Mouse (Mus musculus) myocyte (in vitro differentiated cells): ENCODE measurements around the gene Hist2h4. TPM values are rescaled to one million over a fixed set of nuclear protein-coding genes. Genes with fewer than 3 reads are reported as not detected.

Experiments used
- H3K27me3 ChIP-seq: one replicate; pipeline ENCODE4 v1.6.1; 2011; ENCODE audit not compliant: control insufficient read depth, insufficient read depth, insufficient read length
- H3K36me3 ChIP-seq: one replicate; pipeline ENCODE4 v1.6.1; 2011; ENCODE audit not compliant: control insufficient read depth, insufficient read depth
- H3K4me2 ChIP-seq: one replicate; pipeline ENCODE4 v1.6.1; 2011; ENCODE audit warnings: low read depth, control low read depth
- H3K4me3 ChIP-seq: one replicate; pipeline ENCODE4 v1.5.1; 2011; ENCODE audit warnings: mild to moderate bottlenecking, control low read depth, moderate library complexity
- H3K79me2 ChIP-seq: one replicate; pipeline ENCODE4 v1.6.1; 2011; ENCODE audit not compliant: control insufficient read depth, insufficient read depth
- H3ac ChIP-seq: one replicate; pipeline ENCODE4 v1.6.1; 2011; ENCODE audit not compliant: control insufficient read depth, insufficient read length
- CEBPB ChIP-seq: IDR thresholded peaks from 2 replicates; pipeline ENCODE4 v1.6.1; 2011; ENCODE audit warnings: mild to moderate bottlenecking, moderate library complexity; ENCODE audit not compliant: poor library complexity, insufficient read depth, severe bottlenecking
- E2F4 ChIP-seq: IDR thresholded peaks from one replicate; pipeline ENCODE4 v1.6.1; 2011; ENCODE audit warnings: mild to moderate bottlenecking, control low read depth, moderate library complexity; ENCODE audit not compliant: insufficient read depth
- MAX ChIP-seq: IDR thresholded peaks from one replicate; pipeline ENCODE4 v1.6.1; 2011; ENCODE audit warnings: low read depth, mild to moderate bottlenecking, control low read depth
- MYOD1 ChIP-seq, 3 experiments: IDR thresholded peaks; one replicate each; pipeline ENCODE4 v1.6.1; 2011; ENCODE audit warnings: control low read depth in 2 of 3, low read depth in 2 of 3, mild to moderate bottlenecking in 2 of 3, moderate library complexity in 1 of 3; ENCODE audit not compliant: insufficient read length in 2 of 3, control insufficient read depth in 1 of 3
- MYOG ChIP-seq, 3 experiments: IDR thresholded peaks; one replicate each; pipeline ENCODE4 v1.6.1; 2011; ENCODE audit warnings: control low read depth in 2 of 3, low read depth in 2 of 3, mild to moderate bottlenecking in 2 of 3; ENCODE audit not compliant: insufficient read length in 2 of 3, control insufficient read depth in 1 of 3, insufficient read depth in 1 of 3
- POLR2A ChIP-seq: IDR thresholded peaks from one replicate; pipeline ENCODE4 v1.6.1; 2011; ENCODE audit warnings: low read depth, mild to moderate bottlenecking, control low read depth, moderate library complexity; ENCODE audit not compliant: insufficient read length
- POLR2AphosphoS2 ChIP-seq: IDR thresholded peaks from one replicate; pipeline ENCODE4 v1.6.1; 2011; ENCODE audit warnings: low read depth, control low read depth; ENCODE audit not compliant: insufficient read length
- REST ChIP-seq: IDR thresholded peaks from one replicate; pipeline ENCODE4 v1.6.1; 2011; ENCODE audit warnings: mild to moderate bottlenecking, control low read depth, moderate library complexity; ENCODE audit not compliant: insufficient read depth, insufficient read length
- SRF ChIP-seq: IDR thresholded peaks from one replicate; pipeline ENCODE4 v1.6.1; 2011; ENCODE audit warnings: low read depth; ENCODE audit not compliant: control insufficient read depth, insufficient read length
- TCF12 ChIP-seq: IDR thresholded peaks from one replicate; pipeline ENCODE4 v1.6.1; 2011; ENCODE audit warnings: mild to moderate bottlenecking, control low read depth; ENCODE audit not compliant: poor library complexity, insufficient read depth, severe bottlenecking
- TCF3 ChIP-seq: IDR thresholded peaks from one replicate; pipeline ENCODE4 v1.6.1; 2011; ENCODE audit warnings: low read depth, control low read depth; ENCODE audit not compliant: insufficient read length
- USF1 ChIP-seq: IDR thresholded peaks from one replicate; pipeline ENCODE4 v1.6.1; 2011; ENCODE audit warnings: low read depth, mild to moderate bottlenecking, control low read depth, moderate library complexity
- polyA plus RNA-seq: library from polyadenylated mRNA; unstranded; fragments of >200 nt; fragmentation: generic; extraction: Trizol; gene quantifications from one replicate; pipeline ENCODE4 v1.2.1, GENCODE M21; 2012; ENCODE audit warnings: missing spikeins

The Hist2h4 gene
- polyA plus RNA-seq, 1 experiment = 1.1 TPM

DNA sequence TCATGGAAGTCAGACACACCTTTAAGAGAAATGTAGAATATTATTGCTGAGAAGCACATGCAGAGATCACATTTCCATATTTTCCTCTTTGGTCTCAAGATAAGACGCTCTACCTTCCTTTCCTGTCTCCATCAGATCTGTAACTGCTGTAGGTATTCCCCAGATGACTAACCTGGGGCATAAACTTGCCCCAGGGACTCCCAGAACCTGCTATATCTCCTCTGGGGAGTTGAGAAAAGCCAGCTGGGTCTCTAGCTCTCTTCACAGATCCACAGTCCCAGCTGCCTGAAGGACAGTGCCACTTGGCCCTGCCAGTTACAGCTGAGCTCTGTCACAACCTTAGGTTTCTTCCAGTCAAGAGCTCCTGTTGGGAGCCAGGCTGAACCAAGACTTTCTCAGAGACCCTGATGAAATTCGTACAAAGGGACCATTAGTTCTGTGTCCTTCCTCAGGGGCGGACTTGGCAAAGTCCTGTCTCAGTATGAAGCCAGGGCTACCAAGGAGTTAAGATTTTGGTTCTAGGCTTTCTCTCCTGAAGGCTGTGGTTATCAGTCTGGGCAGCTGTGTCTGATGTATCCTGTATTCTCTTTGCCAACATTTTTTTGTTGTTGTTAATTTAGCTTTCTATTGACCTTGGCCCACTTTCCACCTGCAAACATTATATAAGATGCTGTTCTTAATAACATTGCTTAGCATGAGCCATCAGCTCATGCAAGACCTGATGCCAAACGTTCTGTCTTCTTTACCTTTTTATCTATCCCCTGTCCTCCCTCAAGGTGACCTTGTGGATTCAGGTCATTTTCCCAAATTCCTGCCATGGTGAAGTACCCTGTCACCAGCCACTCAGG, 32.0 kb downstream of the Hist2h4 start:
- H3K27me3 ChIP-seq = no peaks in the 10 kb centered on the region

DNA sequence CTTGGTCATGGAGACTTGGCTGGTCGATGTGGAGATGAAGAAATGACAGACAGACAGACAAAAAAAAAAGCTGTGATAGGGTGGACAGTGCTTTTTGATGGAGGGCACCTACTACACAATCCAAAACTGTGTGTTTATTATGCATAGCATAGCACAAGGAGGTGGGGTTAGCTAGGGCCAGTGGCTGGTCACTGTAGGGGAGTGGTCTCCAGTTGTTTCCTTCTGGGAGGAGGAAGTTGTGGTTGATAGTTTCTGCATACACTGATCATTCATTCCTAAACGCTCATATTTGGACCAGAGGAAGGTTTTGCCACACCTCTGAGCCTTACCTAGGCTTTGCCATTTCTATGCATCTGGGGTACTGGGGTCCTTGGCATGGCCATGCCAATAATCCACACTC, 32.7 kb downstream of the Hist2h4 start:
- Histone ChIP-seq H3K27me3 (no peaks in the 10 kb centered on the region), H3K4me2 (no peak overlapping the region), H3K79me2 (no peaks in the 10 kb centered on the region), H3K36me3 (no peaks in the 10 kb centered on the region), H3K4me3 (no peak overlapping the region), H3ac (no peak overlapping the region)
- TF ChIP-seq POLR2A = no peak
- no peak for TF ChIP-seq REST
- TF ChIP-seq SRF = no peak

More for the DNA sequence above, 32.0 kb downstream of the Hist2h4 start:
- TF ChIP-seq USF1 (no peak), TCF12 (no peak), E2F4 (no peak), MYOD1 (IDR thresholded peaks at IDR 0.05; ENCODE audit: control insufficient read depth in 1 of 3, insufficient read length in 2 of 3, low read depth in 2 of 3) (peak; percentile 66 to 73 (median 72)), REST (no peak), MAX (no peak), POLR2A (no peak), SRF (no peak), MYOG (IDR thresholded peaks at IDR 0.05; ENCODE audit: control insufficient read depth in 1 of 3, insufficient read depth in 1 of 3, insufficient read length in 2 of 3, low read depth in 2 of 3) (peak in 1 of 3 experiments; percentile 36), POLR2AphosphoS2 (no peak), CEBPB (no peak), TCF3 (no peak)
- no peak overlapping the region for H3ac ChIP-seq
- no peaks in the 10 kb centered on the region for H3K79me2 ChIP-seq
- H3K36me3 ChIP-seq = no peaks in the 10 kb centered on the region
- H3K4me3 ChIP-seq = no peak overlapping the region
- no peak overlapping the region for H3K4me2 ChIP-seq

DNA sequence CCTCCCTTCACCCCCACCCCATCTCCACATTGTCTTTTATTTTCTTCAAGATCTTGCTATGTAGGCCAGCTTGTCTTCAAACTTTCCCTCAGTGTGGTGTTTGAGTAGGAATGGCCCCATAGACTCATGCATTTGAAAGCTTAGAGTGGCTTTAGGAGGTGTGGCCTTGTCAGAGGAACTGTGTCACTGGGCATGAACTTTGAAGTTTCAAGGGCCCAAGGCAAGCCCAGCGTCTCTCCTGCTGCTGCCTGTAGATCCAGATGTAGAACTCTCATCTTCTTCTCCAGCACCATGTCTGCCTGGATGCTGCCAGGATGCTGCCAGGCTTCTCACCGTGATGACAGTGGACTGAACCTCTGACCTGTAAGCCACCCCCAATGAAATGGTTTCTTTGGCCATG, 34.3 kb downstream of the Hist2h4 start:
- no peaks in the 10 kb centered on the region for H3K27me3 ChIP-seq
- H3K79me2 ChIP-seq = no peaks in the 10 kb centered on the region
- TF ChIP-seq SRF (no peak), REST (no peak), TCF12 (no peak), MYOG (IDR thresholded peaks at IDR 0.05; ENCODE audit: control insufficient read depth in 1 of 3, insufficient read depth in 1 of 3, insufficient read length in 2 of 3, low read depth in 2 of 3) (no peak), E2F4 (no peak), USF1 (no peak), MYOD1 (IDR thresholded peaks at IDR 0.05; ENCODE audit: control insufficient read depth in 1 of 3, insufficient read length in 2 of 3, low read depth in 2 of 3) (no peak), MAX (no peak), POLR2AphosphoS2 (no peak)
- no peak overlapping the region for H3K4me3 ChIP-seq
- no peaks in the 10 kb centered on the region for H3K36me3 ChIP-seq
- no peak overlapping the region for H3ac ChIP-seq
- H3K4me2 ChIP-seq = no peak overlapping the region

- Histone ChIP-seq H3K79me2 (no peaks in the 10 kb centered on the region), H3ac (no peak overlapping the region), H3K27me3 (no peaks in the 10 kb centered on the region), H3K4me2 (peak overlapping the region; percentile 58), H3K4me3 (no peak overlapping the region), H3K36me3 (no peaks in the 10 kb centered on the region)
- TF ChIP-seq TCF3 (no peak), USF1 (peak; percentile 99), CEBPB (no peak), POLR2A (peak; percentile 44)
Measured at GRCm38 (mm10) chr3:96226695-96227648, 36.1 kb downstream of the Hist2h4 start.

DNA sequence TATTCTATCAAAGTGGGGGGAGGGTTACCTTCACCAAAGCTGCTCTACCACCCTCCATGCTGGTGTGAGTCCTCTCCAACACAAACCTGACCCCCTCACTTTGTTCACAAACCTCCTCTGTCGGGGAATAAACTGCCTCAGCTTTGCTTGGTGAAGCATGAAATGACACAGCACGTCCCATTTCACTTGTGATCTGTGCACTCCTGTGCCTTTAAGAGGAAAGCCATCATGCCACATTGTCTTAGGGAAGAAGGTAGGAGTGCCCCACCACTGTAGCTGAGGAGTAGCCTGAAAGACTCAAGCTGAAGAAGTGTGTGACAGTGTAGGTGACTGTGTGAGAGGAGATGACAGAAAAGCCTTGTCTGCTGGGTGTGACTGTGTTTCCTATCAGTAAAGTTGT, 37.7 kb downstream of the Hist2h4 start:
- no peak overlapping the region for H3K4me3 ChIP-seq
- H3K27me3 ChIP-seq = no peaks in the 10 kb centered on the region
- no peak overlapping the region for H3K4me2 ChIP-seq
- TF ChIP-seq POLR2A (no peak), USF1 (no peak)
- H3K36me3 ChIP-seq = no peaks in the 10 kb centered on the region
- H3K79me2 ChIP-seq = no peaks in the 10 kb centered on the region
- no peak overlapping the region for H3ac ChIP-seq
